Comparison of ENCODE assay signal across 14 mouse cellular contexts in the genomic region with DNA sequence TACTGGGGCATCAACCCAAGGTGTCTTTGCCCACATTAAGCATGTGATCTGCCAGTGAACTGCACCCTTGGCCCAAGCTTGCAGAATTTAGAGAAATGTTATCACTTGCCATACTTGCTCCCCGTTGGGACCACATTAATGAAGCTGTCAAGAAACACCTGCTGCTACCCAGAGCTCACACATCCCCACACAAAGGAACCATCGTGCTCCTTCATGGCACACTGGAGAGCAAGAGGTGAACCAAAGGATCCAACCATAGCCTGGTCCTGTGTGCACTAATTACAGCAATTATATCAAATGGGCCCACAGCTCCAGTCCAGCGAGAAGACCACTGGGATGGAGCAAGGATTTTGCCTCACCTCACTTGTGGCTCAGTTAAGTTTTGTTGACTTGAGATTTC.
"Had no signal": no experiment of that assay in that cellular context is flagged by ENCODE, and none has a peak within 500 bp of the region (broad histone marks: within the 10 kb centered on the region; RNA-seq: fewer than 3 reads in every experiment).

No protein-coding gene starts in this region.

- DNase-seq: lung, adult 18-20 months; lung, postnatal 4 days; right cerebral cortex, postnatal 14 days; thymus, adult 2 months; thymus, postnatal 25 days; thymus, postnatal 4 days had no signal

- H3K27ac ChIP-seq: liver, embryonic 14.5 days; midbrain, embryonic 13.5 days; midbrain, embryonic 15.5 days; neural tube, embryonic 12.5 days; stomach, embryonic 15.5 days; stomach, postnatal 0 days had no signal

- ATAC-seq: midbrain, embryonic 13.5 days; midbrain, embryonic 15.5 days had no signal

- H3K4me1 ChIP-seq: megakaryocyte, embryonic 14.5 days; midbrain, embryonic 15.5 days; neural tube, embryonic 12.5 days; stomach, embryonic 15.5 days had no signal

- H3K27me3 ChIP-seq: midbrain, embryonic 13.5 days; midbrain, embryonic 15.5 days; neural tube, embryonic 12.5 days; stomach, embryonic 15.5 days had no signal

- H3K4me3 ChIP-seq: megakaryocyte, embryonic 14.5 days; midbrain, embryonic 13.5 days; midbrain, embryonic 15.5 days; neural tube, embryonic 12.5 days; stomach, embryonic 15.5 days had no signal

- H3K36me3 ChIP-seq: midbrain, embryonic 13.5 days; midbrain, embryonic 15.5 days; neural tube, embryonic 12.5 days; stomach, embryonic 15.5 days had no signal

- H3K9me3 ChIP-seq: megakaryocyte, embryonic 14.5 days; midbrain, embryonic 13.5 days; midbrain, embryonic 15.5 days; neural tube, embryonic 12.5 days; stomach, embryonic 15.5 days had no signal

- H3K4me2 ChIP-seq: lung, embryonic 14.5 days; midbrain, embryonic 13.5 days; midbrain, embryonic 15.5 days; neural tube, embryonic 12.5 days; stomach, embryonic 15.5 days had no signal

- H3K9ac ChIP-seq: liver, embryonic 14.5 days; lung, embryonic 14.5 days; midbrain, embryonic 13.5 days; midbrain, embryonic 15.5 days; neural tube, embryonic 12.5 days; stomach, embryonic 15.5 days had no signal
